Mouse (Mus musculus): ENCODE data around the gene Cnot6l. TPM values are rescaled to one million over a fixed set of nuclear protein-coding genes. Genes with fewer than 3 reads are reported as not detected.

The Cnot6l gene
- polyA plus RNA-seq (2015; fragmentation: Nextera tagmentation; extraction: Ambion mirVana) = 13.0 and 13.3 TPM in 2 replicates

DNA sequence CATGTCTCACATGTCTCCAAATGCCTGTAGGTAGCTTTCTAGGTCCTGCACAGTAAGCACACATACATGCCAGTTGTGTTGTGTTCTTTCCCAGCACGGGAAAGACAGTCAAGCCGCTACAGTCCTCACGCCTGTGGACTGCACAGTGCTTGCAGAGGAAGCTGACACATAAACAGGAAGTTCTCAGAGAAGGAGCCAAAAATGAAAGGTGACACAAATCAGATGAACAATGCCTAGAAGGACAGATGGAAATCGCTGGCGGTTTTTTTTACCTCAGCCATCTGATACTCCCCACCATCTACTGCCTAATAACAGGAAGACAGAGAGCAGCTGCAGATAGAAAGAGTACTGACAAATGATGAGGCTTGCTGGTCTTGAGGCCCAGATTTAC is at the start of gene Cnot6l:
TSS of gene Cnot6l (minus strand) at position 151 of the 391 bp plus-strand sequence.
- peak within 1 kb of the TSS; percentile 98 for H3K4me3 ChIP-seq (ENCODE audit: low read length)
- no peaks in the 10 kb centered on the region for H3K9me3 ChIP-seq (ENCODE audit: control insufficient read depth, low read length)
- peaks cover 12% of the 10 kb centered on the region for H3K4me1 ChIP-seq (ENCODE audit: control insufficient read depth, insufficient read depth, low read length)
- H3K27ac ChIP-seq (ENCODE audit: low read length) = peak within 1 kb of the TSS; percentile 99
- H3K9ac ChIP-seq (ENCODE audit: low read depth, low read length) = peak within 1 kb of the TSS; percentile 64
- H3K36me3 ChIP-seq (ENCODE audit: control insufficient read depth, insufficient read depth, low read length) = no peaks in the 10 kb centered on the region
- peak within 1 kb of the TSS; percentile 51 for H3K4me2 ChIP-seq (ENCODE audit: low read depth, low read length)
- no peak for ATAC-seq
- WGBS = 26% methylated on average over 5 of the region's 5 CpGs
- H3K27me3 ChIP-seq (replicated peaks; ENCODE audit: control insufficient read depth, insufficient read depth, low read length) = no peaks in the 10 kb centered on the region

DNA sequence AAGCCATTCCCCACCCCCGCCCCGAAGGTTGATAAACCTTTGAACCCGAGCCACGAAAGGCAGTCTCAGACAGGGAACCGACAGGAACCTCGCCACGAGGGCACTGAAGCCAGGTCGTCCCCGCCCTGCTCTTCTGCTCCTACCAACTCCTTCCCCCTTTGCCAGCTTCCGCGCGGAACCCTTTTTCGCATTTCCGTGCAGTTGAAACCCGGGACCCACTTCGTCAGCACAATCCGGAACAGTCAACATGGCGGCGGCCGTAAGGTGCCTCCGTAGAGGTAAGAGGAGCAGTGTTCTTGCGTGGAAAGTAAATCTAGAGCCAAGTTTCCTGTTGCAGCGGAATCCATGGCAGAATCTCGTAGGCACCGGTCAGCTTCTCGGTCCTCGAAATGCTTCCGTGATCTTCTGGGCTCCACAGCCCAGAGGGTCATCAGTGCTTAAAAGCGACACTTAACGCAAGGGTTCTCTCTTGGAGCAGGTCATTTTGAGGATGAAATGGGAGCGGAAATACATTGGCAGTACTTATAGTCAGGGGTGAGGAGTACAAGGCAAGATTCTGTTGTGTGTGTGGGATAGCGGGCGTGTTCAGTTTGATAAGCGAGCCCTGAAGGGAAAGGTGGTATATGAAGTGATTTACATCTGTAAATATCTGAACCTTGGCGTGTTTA is 46.1 kb upstream of the Cnot6l start:
- Histone ChIP-seq H3K9ac (ENCODE audit: low read depth, low read length) (peak overlapping the region; percentile 83), H3K36me3 (ENCODE audit: control insufficient read depth, insufficient read depth, low read length) (peaks cover 3% of the 10 kb centered on the region; the same call in 1 of the 2 replicates), H3K4me1 (ENCODE audit: control insufficient read depth, insufficient read depth, low read length) (peaks cover 3% of the 10 kb centered on the region), H3K4me2 (ENCODE audit: low read depth, low read length) (peak overlapping the region; percentile 76), H3K9me3 (ENCODE audit: control insufficient read depth, low read length) (no peaks in the 10 kb centered on the region), H3K4me3 (ENCODE audit: low read length) (peak overlapping the region; percentile 89), H3K27ac (ENCODE audit: low read length) (peak overlapping the region; percentile 88), H3K27me3 (replicated peaks; ENCODE audit: control insufficient read depth, insufficient read depth, low read length) (no peaks in the 10 kb centered on the region)
- under 1% methylated on average over 35 of the region's 35 CpGs for WGBS
- ATAC-seq = peak; percentile 99

DNA sequence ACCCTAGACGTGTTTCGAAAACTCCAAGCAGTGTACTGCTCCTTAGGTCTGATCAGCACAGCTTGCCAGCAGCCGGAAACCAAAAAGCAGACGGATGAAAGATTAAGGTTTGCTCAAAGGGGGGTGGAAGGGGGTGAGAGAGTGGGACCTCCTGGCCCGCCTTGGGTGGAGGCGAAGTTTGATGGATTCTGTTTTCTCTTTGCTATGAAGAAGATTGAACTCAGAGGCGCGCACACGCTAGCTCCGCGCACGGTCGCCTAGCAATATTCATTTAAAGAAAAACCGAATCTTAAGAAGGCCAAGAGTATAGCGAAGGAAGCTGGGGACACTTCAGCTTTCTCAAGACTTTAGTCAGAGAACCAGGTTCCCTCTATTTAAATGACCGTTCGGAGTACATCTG is 45.5 kb upstream of the Cnot6l start, which contains the start of gene Mrpl1:
TSS of gene Mrpl1 (plus strand) at position 35 of the 400 bp plus-strand sequence.
- H3K4me2 ChIP-seq (ENCODE audit: low read depth, low read length) = peak within 1 kb of the TSS; percentile 76
- peak within 1 kb of the TSS; percentile 89 for H3K4me3 ChIP-seq (ENCODE audit: low read length)
- H3K27me3 ChIP-seq (replicated peaks; ENCODE audit: control insufficient read depth, insufficient read depth, low read length) = no peaks in the 10 kb centered on the region
- WGBS = under 1% methylated on average over 17 of the region's 17 CpGs
- peak within 1 kb of the TSS; percentile 88 for H3K27ac ChIP-seq (ENCODE audit: low read length)
- no peaks in the 10 kb centered on the region for H3K9me3 ChIP-seq (ENCODE audit: control insufficient read depth, low read length)
- peaks cover 3% of the 10 kb centered on the region; the same call in 1 of the 2 replicates for H3K36me3 ChIP-seq (ENCODE audit: control insufficient read depth, insufficient read depth, low read length)
- H3K4me1 ChIP-seq (ENCODE audit: control insufficient read depth, insufficient read depth, low read length) = peaks cover 3% of the 10 kb centered on the region
- peak; percentile 74 for ATAC-seq
- H3K9ac ChIP-seq (ENCODE audit: low read depth, low read length) = peak within 1 kb of the TSS; percentile 83

DNA sequence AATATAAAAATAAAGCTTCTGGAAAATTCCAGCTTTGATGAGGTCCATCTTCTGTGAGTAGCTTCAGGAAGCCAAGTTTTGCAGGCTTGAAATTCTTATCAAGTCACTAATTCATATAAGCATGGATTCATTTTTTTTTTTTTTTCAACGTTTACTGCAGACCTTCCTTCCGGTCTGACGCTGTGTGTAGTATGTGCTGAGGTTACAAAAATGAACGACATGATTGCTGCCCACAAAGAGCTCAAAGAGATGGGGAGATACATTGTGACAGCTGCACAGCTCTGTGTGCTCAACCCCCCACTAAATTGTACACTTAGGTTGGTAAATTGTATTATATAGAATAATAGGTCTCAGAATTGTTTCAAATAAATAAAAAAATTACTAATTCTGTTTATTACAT is 44.6 kb upstream of the Cnot6l start:
- H3K36me3 ChIP-seq (ENCODE audit: control insufficient read depth, insufficient read depth, low read length) = no peaks in the 10 kb centered on the region
- no peak overlapping the region for H3K9ac ChIP-seq (ENCODE audit: low read depth, low read length)
- H3K9me3 ChIP-seq (ENCODE audit: control insufficient read depth, low read length) = no peaks in the 10 kb centered on the region
- no peaks in the 10 kb centered on the region for H3K27me3 ChIP-seq (replicated peaks; ENCODE audit: control insufficient read depth, insufficient read depth, low read length)
- 32% methylated on average over 4 of the region's 4 CpGs for WGBS
- no peak overlapping the region for H3K27ac ChIP-seq (ENCODE audit: low read length)
- no peak overlapping the region for H3K4me3 ChIP-seq (ENCODE audit: low read length)
- H3K4me1 ChIP-seq (ENCODE audit: control insufficient read depth, insufficient read depth, low read length) = peaks cover 3% of the 10 kb centered on the region
- no peak for ATAC-seq
- H3K4me2 ChIP-seq (ENCODE audit: low read depth, low read length) = no peak overlapping the region

DNA sequence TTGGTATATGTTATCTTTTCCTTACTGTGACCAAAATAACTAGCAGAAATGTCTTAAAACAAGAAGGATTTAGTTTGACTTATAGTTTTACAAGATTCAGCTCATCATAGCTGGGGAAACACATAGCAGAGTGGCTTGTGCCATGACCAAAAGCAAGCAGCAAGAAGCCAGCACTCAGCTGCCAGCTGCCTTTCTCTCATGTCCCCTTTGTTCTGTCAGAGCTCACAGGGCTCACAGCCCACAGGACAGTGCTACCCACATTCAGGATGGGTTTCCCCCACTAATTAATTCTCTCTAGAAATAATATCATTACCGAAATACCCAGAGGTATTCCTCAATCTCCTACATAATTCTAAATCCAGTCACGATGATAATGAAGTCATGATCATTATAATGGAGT is 43.6 kb upstream of the Cnot6l start:
- no peak for ATAC-seq
- no peaks in the 10 kb centered on the region for H3K9me3 ChIP-seq (ENCODE audit: control insufficient read depth, low read length)
- 86% methylated on average over 2 of the region's 2 CpGs for WGBS
- H3K27ac ChIP-seq (ENCODE audit: low read length) = no peak overlapping the region
- H3K4me1 ChIP-seq (ENCODE audit: control insufficient read depth, insufficient read depth, low read length) = peaks cover 3% of the 10 kb centered on the region
- no peak overlapping the region for H3K4me2 ChIP-seq (ENCODE audit: low read depth, low read length)
- no peaks in the 10 kb centered on the region for H3K27me3 ChIP-seq (replicated peaks; ENCODE audit: control insufficient read depth, insufficient read depth, low read length)
- H3K9ac ChIP-seq (ENCODE audit: low read depth, low read length) = no peak overlapping the region
- no peaks in the 10 kb centered on the region for H3K36me3 ChIP-seq (ENCODE audit: control insufficient read depth, insufficient read depth, low read length)
- no peak overlapping the region for H3K4me3 ChIP-seq (ENCODE audit: low read length)

DNA sequence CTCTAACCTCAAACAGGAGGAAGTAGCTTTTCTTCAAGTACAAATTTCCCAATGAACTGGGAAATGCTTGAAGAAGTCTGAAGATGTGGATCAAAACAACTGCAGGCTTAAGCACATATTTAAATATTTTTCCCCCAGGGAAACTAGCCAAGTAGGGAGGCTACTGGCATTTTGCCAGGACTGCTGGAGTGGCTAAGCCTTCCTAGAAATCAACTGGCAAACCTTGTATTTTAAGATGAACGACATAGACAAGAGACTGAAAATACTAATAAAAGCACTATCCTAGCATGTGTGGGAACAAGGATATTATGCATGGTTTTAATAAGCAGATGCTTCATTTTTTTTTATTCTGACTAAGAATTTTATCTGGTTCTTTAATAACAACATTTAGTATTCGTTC is 42.9 kb upstream of the Cnot6l start:
- 27% methylated on average over 2 of the region's 2 CpGs for WGBS
- Histone ChIP-seq H3K9ac (ENCODE audit: low read depth, low read length) (no peak overlapping the region), H3K4me2 (ENCODE audit: low read depth, low read length) (no peak overlapping the region), H3K27ac (ENCODE audit: low read length) (no peak overlapping the region), H3K36me3 (ENCODE audit: control insufficient read depth, insufficient read depth, low read length) (no peaks in the 10 kb centered on the region), H3K27me3 (replicated peaks; ENCODE audit: control insufficient read depth, insufficient read depth, low read length) (no peaks in the 10 kb centered on the region), H3K4me3 (ENCODE audit: low read length) (no peak overlapping the region), H3K4me1 (ENCODE audit: control insufficient read depth, insufficient read depth, low read length) (peaks cover 3% of the 10 kb centered on the region), H3K9me3 (ENCODE audit: control insufficient read depth, low read length) (no peaks in the 10 kb centered on the region)
- ATAC-seq = no peak

DNA sequence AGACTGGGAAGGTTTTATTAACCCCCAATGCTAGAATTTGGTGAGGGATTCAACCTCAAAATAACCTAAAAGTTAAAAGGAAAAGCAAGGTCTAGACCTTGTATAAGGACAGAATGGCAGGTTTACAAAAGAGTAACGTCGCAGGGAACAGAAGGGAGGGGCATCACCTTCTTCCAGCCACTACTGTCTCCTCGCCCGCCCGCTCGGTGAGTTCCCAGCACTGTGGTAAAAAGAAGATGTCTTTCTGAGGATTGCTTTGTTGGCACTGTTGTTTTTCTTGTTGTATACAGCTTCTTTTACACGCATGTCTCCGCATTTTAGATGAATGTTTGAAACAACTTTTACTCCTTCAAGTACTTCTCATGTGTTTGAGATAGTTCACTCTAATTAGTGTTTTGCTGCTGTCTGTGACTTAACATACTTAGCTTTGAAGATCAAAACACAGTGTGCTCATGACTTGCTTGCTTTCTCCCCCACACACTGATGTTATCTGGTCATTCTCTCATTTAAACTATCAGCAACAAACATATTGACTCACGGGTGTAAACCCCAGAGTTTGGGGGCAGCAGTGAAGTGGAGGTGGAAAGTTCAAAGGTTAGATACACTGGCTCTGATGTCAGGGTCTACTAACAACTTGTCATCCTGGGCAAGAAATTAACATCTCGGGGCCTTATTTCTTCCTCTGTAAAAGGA is 37.6 kb upstream of the Cnot6l start:
- Histone ChIP-seq H3K9me3 (ENCODE audit: control insufficient read depth, low read length) (no peaks in the 10 kb centered on the region), H3K27me3 (replicated peaks; ENCODE audit: control insufficient read depth, insufficient read depth, low read length) (no peaks in the 10 kb centered on the region), H3K36me3 (ENCODE audit: control insufficient read depth, insufficient read depth, low read length) (no peaks in the 10 kb centered on the region), H3K9ac (ENCODE audit: low read depth, low read length) (no peak overlapping the region), H3K27ac (ENCODE audit: low read length) (no peak overlapping the region), H3K4me3 (ENCODE audit: low read length) (no peak overlapping the region), H3K4me1 (ENCODE audit: control insufficient read depth, insufficient read depth, low read length) (no peaks in the 10 kb centered on the region), H3K4me2 (ENCODE audit: low read depth, low read length) (no peak overlapping the region)
- 58% methylated on average over 10 of the region's 10 CpGs for WGBS
- no peak for ATAC-seq

DNA sequence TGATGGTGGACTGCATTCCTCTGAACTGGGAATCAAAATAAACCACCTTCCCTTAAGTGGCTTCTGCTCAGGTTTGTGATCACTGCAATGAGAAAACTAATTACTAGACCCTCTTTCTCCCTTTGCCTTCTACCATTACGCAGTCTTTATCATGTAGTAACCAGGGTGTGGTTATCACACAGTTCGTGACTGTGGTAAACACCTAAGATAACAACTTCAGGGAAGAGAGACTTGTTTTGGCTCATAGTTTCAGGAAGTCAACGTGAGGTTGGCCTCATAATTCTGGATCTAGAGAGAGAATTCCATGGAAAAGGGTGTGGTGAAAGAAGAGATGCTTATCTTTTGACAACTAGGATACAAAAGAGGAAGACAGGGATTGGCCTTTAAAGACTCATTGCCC is 36.3 kb upstream of the Cnot6l start:
- Histone ChIP-seq H3K9ac (ENCODE audit: low read depth, low read length) (no peak overlapping the region), H3K36me3 (ENCODE audit: control insufficient read depth, insufficient read depth, low read length) (no peaks in the 10 kb centered on the region), H3K4me1 (ENCODE audit: control insufficient read depth, insufficient read depth, low read length) (no peaks in the 10 kb centered on the region), H3K9me3 (ENCODE audit: control insufficient read depth, low read length) (no peaks in the 10 kb centered on the region), H3K4me3 (ENCODE audit: low read length) (no peak overlapping the region), H3K27me3 (replicated peaks; ENCODE audit: control insufficient read depth, insufficient read depth, low read length) (no peaks in the 10 kb centered on the region), H3K27ac (ENCODE audit: low read length) (no peak overlapping the region), H3K4me2 (ENCODE audit: low read depth, low read length) (no peak overlapping the region)
- ATAC-seq = no peak
- WGBS = 69% methylated on average over 3 of the region's 3 CpGs

DNA sequence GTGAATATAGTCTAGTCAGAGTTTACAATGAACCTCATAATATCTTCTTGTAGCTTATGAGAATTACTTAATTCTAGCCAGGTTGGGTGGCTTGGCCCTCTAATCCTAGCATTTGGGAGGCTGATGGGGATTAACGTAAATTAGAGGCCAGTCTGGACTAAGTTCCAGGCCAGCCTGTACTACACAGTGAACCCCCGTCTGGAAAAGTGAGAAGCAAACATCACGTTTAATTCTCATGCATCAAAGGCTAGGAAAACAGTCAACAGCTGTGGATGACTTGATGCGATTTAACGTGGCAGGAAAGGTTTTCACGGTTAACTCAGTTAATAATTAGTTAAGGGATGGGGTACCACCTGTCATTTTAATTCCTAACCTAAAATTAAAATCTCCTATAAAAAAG is 34.3 kb upstream of the Cnot6l start:
- Histone ChIP-seq H3K9me3 (ENCODE audit: control insufficient read depth, low read length) (no peaks in the 10 kb centered on the region), H3K27ac (ENCODE audit: low read length) (no peak overlapping the region), H3K36me3 (ENCODE audit: control insufficient read depth, insufficient read depth, low read length) (no peaks in the 10 kb centered on the region), H3K4me1 (ENCODE audit: control insufficient read depth, insufficient read depth, low read length) (no peaks in the 10 kb centered on the region), H3K9ac (ENCODE audit: low read depth, low read length) (no peak overlapping the region), H3K4me2 (ENCODE audit: low read depth, low read length) (no peak overlapping the region), H3K4me3 (ENCODE audit: low read length) (no peak overlapping the region), H3K27me3 (replicated peaks; ENCODE audit: control insufficient read depth, insufficient read depth, low read length) (no peaks in the 10 kb centered on the region)
- ATAC-seq = no peak
- WGBS = 68% methylated on average over 6 of the region's 6 CpGs

All from intestine, embryonic 16.5 days (tissue).